Mouse (Mus musculus) G1E (cell line): ENCODE results near the gene Zmat1. TPM values are rescaled to one million over a fixed set of nuclear protein-coding genes. Genes with fewer than 3 reads are reported as not detected.
"Not testable (repeated sequence)": the region's sequence is repeated elsewhere in the genome, so short reads cannot be mapped to it uniquely, and the experiment has no call there.

ENCODE experiments used
- ATAC-seq: 2 replicates; pipeline ENCODE4 v1.8.0; 2016; ENCODE audit warnings: mild to moderate bottlenecking; ENCODE audit not compliant: insufficient number of reproducible peaks, poor library complexity, low FRiP score, severe bottlenecking; ENCODE audit errors: extremely low read depth
- DNase-seq: peaks from one replicate; pipeline ENCODE4 v3.0.0; 2012; ENCODE audit warnings: low spot score
- H3K27me3 ChIP-seq: 2 replicates; pipeline ENCODE4 v1.6.1; 2012; ENCODE audit warnings: mild to moderate bottlenecking, low read length, inconsistent platforms; ENCODE audit not compliant: insufficient read depth
- H3K36me3 ChIP-seq: replicated peaks from 2 replicates; pipeline ENCODE3; 2012; ENCODE audit warnings: mild to moderate bottlenecking, inconsistent platforms
- H3K4me1 ChIP-seq: 2 replicates; pipeline ENCODE4 v1.6.1; 2012; ENCODE audit warnings: low read depth, low read length, inconsistent platforms, mixed read lengths; ENCODE audit not compliant: insufficient read depth
- H3K4me3 ChIP-seq: 2 replicates; pipeline ENCODE4 v1.5.1; 2012; ENCODE audit warnings: low read depth, mild to moderate bottlenecking, inconsistent platforms, low read length, moderate library complexity, mixed read lengths
- H3K9me3 ChIP-seq: replicated peaks from 2 replicates; pipeline ENCODE4 v1.6.1; 2012; ENCODE audit warnings: inconsistent platforms
- CTCF ChIP-seq: IDR thresholded peaks from 2 replicates; pipeline ENCODE4 v1.5.1; 2012; ENCODE audit warnings: low read depth, low read length, inconsistent platforms, mixed read lengths
- GATA1 ChIP-seq: IDR thresholded peaks from 2 replicates; pipeline ENCODE4 v1.6.1; 2012; ENCODE audit warnings: borderline replicate concordance, low read length, inconsistent platforms, mixed read lengths
- GATA2 ChIP-seq: IDR thresholded peaks from 2 replicates; pipeline ENCODE4 v1.6.1; 2012; ENCODE audit warnings: low read depth, low read length, inconsistent platforms, borderline replicate concordance
- POLR2AphosphoS5 ChIP-seq: IDR thresholded peaks from 2 replicates; pipeline ENCODE4 v1.6.1; 2012; ENCODE audit warnings: low read depth, low read length, inconsistent platforms; ENCODE audit not compliant: insufficient replicate concordance
- TAL1 ChIP-seq: conservative IDR thresholded peaks from 2 replicates; pipeline ENCODE4 v1.6.1; 2012; ENCODE audit warnings: low read depth, low read length, inconsistent platforms, mixed read lengths
- polyA plus RNA-seq: library from polyadenylated mRNA; stranded (reverse); fragments of >175 nt; gene quantifications from 2 replicates; pipeline ENCODE4 v1.2.3, GENCODE M21; 2012
- total RNA-seq, 2 experiments: library from RNA; stranded (forward) in 1 of 2; stranded (reverse) in 1 of 2; fragments of 200-1000 nt in 1 of 2; fragments of >200 nt in 1 of 2; fragmentation: Nextera tagmentation in 1 of 2; gene quantifications; 2 replicates each; pipeline ENCODE4 v1.2.3; 2014 to 2017

Gene Zmat1
- 8.7 and 12.0 TPM in 2 replicates for total RNA-seq (2014; fragmentation: Nextera tagmentation)
- total RNA-seq (2017), result 0.60 and 0.70 TPM in 2 replicates
- polyA plus RNA-seq, result 0.96 and 1.4 TPM in 2 replicates

DNA sequence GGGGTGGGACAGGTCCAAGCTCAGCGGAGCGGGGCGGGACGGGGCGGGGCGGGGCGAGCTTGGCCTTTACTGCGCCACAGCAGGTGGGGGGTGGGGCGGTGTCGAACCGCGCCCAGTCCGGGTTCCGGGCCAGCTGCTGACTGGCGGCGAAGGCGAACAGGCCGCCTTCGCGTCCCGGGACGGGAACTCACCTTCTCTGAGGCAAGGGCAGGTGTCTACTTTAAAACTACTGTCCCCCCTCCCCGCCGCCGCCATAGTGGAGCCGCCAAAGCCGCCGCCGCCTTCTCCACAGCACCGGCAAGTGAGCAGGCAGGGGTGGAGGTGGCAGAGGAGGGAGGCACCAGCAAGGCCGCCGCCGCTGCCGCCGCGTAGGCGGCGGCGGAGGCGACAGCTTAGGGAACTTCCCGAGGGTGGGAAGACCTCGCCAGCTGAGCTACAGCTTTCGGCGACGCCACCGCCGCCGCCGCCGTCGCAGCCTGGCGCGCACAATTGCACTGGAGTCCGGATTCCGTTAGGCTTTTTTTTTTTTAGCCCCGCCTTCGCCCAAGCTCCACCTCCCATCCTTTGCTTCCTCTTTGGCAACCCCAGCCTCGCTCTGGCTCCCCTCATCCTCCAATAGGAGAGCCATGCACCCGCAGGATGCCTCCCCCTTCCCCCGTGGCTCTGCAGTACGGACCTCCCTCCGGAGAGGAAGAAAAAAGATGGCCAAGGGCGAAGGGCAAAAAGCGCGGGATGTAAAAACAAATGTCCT lies at the start of gene Zmat1:
Zmat1 (minus strand) TSS at position 490 of the 751 bp plus-strand sequence.
- Histone ChIP-seq H3K4me1 (no peaks in the 10 kb centered on the region), H3K27me3 (no peaks in the 10 kb centered on the region)
- TF ChIP-seq TAL1 (no peak), GATA2 (no peak), GATA1 (no peak), POLR2AphosphoS5 (no peak), CTCF (no peak)

DNA sequence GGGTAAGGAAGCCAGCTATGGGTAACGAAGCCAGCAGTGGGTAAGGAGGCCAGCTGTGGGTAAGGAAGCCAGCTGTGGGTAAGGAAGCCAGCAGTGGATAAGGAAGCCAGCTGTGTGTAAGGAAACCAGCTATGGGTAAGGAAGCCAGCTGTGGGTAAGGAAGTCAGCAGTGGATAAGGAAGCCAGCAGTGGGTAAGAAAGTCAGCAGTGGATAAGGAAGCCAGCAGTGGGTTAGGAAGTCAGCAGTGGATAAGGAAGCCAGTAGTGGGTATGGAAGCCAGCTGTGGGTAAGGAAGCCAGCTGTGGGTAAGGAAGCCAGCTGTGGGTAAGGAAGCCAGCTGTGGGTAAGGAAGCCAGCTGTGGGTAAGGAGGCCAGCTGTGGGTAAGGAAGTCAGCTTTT lies 44.9 kb upstream of the Zmat1 start:
- DNase-seq, H3K27me3 ChIP-seq, H3K4me1 ChIP-seq, H3K36me3 ChIP-seq, H3K4me3 ChIP-seq, ATAC-seq, H3K9me3 ChIP-seq: not testable (repeated sequence)

More for the DNA sequence above, at the start of gene Zmat1:
- DNase-seq (peak; percentile 66), ATAC-seq (peak; percentile 100)
- H3K4me3 ChIP-seq, result peak within 1 kb of the TSS; percentile 74
- H3K9me3 ChIP-seq, result no peaks in the 10 kb centered on the region
- H3K36me3 ChIP-seq, result peaks cover 2% of the 10 kb centered on the region

DNA sequence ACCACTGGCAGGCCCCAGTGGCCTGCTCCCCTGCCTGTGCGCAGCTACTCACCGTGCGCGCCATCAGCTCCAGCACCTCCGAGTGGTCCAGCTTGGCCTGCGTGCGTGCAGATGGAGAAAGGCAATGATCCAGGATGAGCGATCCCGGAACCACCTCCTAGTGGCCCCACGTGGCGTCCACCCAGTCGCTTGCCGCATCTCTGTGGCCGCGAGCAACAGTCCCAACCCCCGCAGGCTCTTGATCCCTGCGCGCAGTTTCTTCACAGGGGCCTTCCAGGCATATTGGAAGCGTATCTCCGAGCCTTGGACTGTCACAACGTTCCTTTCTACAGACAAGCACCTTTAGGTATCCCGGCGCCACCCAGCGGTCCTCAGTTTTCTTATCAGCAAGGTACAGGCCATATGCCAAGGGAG lies 27.0 kb upstream of the Zmat1 start:
- no peak for ATAC-seq
- no peaks in the 10 kb centered on the region for H3K4me1 ChIP-seq
- H3K4me3 ChIP-seq, result no peak overlapping the region
- no peaks in the 10 kb centered on the region for H3K9me3 ChIP-seq
- no peak for DNase-seq
- TF ChIP-seq TAL1, result no peak
- TF ChIP-seq GATA2, result no peak
- no peak for TF ChIP-seq CTCF
- TF ChIP-seq POLR2AphosphoS5, result no peak
- TF ChIP-seq GATA1, result no peak
- peaks cover 4% of the 10 kb centered on the region; the same call in 1 of the 2 replicates for H3K27me3 ChIP-seq
- no peaks in the 10 kb centered on the region for H3K36me3 ChIP-seq

DNA sequence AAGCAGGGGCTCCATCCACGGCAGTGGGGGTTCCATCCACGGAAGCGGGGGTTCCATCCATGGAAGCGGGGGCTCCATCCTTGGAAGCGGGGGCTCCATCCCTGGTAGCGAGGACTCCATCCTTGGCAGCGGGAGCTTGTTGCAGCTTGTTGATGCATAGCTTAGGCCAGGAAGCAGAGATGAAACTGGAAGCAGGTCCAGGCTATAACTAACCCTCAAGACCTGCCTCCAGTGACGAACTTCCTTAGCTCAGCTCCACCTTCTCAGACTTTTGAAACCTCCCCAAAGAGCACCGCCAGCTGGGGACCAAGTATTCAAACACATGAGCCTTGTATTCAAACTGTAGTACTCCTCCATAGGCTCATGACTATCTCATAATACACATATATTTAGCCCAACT lies 16.1 kb upstream of the Zmat1 start:
- Histone ChIP-seq H3K9me3 (no peaks in the 10 kb centered on the region), H3K4me3 (no peak overlapping the region), H3K4me1 (no peaks in the 10 kb centered on the region), H3K27me3 (no peaks in the 10 kb centered on the region), H3K36me3 (no peaks in the 10 kb centered on the region)
- DNase-seq, result no peak
- TF ChIP-seq GATA2, result no peak
- TF ChIP-seq TAL1, result no peak
- TF ChIP-seq POLR2AphosphoS5, result no peak
- no peak for ATAC-seq

DNA sequence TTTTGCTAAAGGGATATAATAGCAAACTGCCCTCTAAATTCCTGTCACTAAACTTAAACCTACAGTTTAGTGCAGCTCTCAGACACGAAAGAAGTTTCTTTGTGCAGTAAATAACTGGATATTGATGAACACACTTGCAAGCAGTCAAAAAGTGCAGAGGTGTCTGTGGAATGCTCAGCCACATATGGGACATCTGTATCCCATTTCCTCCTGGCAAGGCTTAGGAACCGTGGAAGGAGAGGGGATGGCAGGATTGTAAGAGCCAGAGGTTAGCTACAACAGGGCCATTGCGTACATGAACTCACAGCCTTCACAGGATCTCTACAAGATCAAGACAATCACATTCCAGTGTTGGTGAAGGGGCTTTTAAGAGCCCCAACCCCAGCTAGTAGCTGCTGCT lies 2.4 kb upstream of the Zmat1 start:
- H3K4me3 ChIP-seq, result no peak overlapping the region
- H3K27me3 ChIP-seq, result no peaks in the 10 kb centered on the region
- DNase-seq (no peak), ATAC-seq (no peak)
- H3K4me1 ChIP-seq, result no peaks in the 10 kb centered on the region
- no peaks in the 10 kb centered on the region for H3K36me3 ChIP-seq
- TF ChIP-seq GATA1 (no peak), POLR2AphosphoS5 (no peak), GATA2 (no peak), TAL1 (no peak), CTCF (no peak)
- no peaks in the 10 kb centered on the region for H3K9me3 ChIP-seq

DNA sequence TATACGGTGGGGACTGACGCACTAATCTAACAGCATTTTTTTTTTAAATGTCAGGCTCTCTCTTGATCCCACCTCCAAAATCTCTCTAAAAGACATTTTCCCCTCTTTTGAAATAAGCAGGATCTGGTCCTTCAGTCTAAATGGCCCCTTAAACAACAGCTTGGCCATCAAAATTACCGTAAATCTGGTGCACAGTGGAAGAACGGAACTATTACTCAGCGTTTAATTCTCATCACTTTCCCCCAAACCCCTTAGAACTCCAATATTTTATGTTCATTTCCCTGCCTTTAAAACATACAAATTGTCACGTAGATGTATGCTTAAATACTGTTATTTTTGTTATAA lies 434 bp upstream of the Zmat1 start:
- DNase-seq (no peak), ATAC-seq (no peak)
- Histone ChIP-seq H3K27me3 (no peaks in the 10 kb centered on the region), H3K9me3 (no peaks in the 10 kb centered on the region), H3K4me3 (peak overlapping the region; percentile 74; the same call in 1 of the 2 replicates), H3K36me3 (peaks cover 2% of the 10 kb centered on the region), H3K4me1 (no peaks in the 10 kb centered on the region)
- TF ChIP-seq POLR2AphosphoS5, result no peak
- TF ChIP-seq GATA1, result no peak
- TF ChIP-seq GATA2, result no peak
- TF ChIP-seq CTCF, result no peak
- no peak for TF ChIP-seq TAL1

DNA sequence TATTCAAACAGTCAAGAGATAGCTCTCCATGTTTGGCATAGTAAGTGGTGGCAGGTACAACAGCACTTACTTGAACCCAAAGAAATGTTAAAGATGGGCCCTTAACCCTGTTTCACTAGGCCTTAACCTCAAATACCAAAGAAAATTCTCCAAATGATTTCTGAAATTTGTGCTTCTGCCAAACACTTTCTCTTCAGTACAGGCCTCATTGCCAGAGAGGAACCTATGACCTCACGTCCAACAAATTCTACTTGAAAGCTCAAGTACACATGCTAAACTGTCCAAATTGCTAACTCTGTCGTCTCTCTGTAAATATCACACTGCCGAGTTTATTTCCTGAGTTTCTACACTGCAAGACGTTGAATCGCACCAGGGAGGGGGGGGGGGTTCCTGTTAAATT lies 988 bp downstream of the Zmat1 start:
- Histone ChIP-seq H3K27me3 (no peaks in the 10 kb centered on the region), H3K4me1 (no peaks in the 10 kb centered on the region), H3K4me3 (peak overlapping the region; percentile 16; the same call in 1 of the 2 replicates), H3K36me3 (peaks cover 2% of the 10 kb centered on the region), H3K9me3 (no peaks in the 10 kb centered on the region)
- no peak for DNase-seq
- ATAC-seq, result no peak
- TF ChIP-seq POLR2AphosphoS5 (no peak), CTCF (no peak), GATA1 (no peak), GATA2 (no peak), TAL1 (no peak)
